Mouse (Mus musculus): ENCODE results near the gene Crebl2.

DNA sequence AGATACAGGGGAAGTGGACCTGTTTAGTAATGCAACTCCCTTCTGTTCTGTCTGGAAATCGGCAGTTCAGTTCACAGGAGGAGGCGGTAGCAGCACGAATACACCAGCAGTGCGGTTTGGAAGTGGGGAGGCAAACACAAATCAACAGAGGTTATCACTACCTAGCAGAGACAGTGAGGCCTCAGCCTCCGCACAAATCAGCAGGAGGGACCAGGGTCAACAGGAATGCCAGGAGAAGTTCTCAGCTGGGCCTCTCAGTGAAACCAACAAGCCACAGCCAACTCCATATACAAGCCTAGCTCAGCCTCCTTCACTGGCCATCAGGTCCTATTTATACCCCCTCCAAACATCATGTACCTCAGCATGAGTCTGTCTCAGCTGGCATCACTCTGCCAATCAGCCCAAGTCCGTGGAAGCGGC lies 48.5 kb upstream of the Crebl2 start:
- no peak for TF ChIP-seq CTCF (IDR thresholded peaks at IDR 0.05; ENCODE audit: borderline replicate concordance, insufficient read depth, low read depth, low read length)
- TF ChIP-seq POLR2A (IDR thresholded peaks at IDR 0.05; ENCODE audit: borderline replicate concordance, insufficient read depth, low read length), result no peak
